Mouse (Mus musculus): ENCODE results near the gene Esrrg. TPM values are rescaled to one million over a fixed set of nuclear protein-coding genes. Genes with fewer than 3 reads are reported as not detected.
A peak's percentile ranks its signal among the peaks of the same experiment; 100 is the strongest.

Esrrg gene
- polyA plus RNA-seq, 1 experiment from 2014 or later = 27.1 TPM

DNA sequence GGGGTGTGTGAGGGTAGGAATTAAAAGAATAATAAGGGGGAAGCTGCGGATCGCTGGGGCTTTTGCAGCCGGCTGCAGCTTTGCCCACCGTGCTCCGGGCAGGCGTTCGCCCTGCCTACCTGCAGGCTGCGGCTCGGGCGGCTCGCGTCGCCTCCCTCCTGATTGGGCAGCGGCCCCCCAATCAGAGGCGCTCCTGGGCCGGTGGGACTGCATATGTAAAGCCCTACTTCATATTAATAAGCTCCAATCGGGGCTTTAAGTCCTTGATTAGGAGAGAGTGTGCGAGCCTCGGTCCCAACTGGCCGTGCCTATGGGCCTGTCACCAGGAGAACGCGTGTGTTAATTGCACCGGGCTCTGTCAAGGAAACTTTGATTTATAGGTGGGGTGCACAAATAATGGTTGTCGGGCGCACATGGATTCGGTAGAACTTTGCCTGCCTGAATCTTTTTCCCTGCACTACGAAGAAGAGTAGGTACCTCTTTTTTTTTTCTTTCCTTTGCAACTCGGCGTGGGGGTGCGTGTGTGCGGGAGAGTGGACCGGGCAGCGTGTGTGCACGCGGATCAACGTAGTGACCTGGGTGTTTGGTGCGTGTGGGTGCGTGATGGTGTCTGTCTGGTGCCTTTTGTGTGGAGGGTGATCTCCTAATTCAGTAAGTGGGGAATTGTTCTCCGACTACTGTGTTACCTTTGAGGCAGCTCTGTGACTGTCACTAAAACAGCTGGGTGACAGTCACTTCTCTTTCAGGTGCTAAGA, 389.2 kb downstream of the Esrrg start:
- Histone ChIP-seq H3K4me2 (peak overlapping the region; percentile 78), H3K4me1 (peaks cover 8% of the 10 kb centered on the region; the same call in 1 of the 2 replicates), H3K27me3 (peaks cover 53% of the 10 kb centered on the region), H3K4me3 (replicated peaks) (peak overlapping the region; percentile 46), H3K9me3 (replicated peaks) (no peaks in the 10 kb centered on the region), H3K36me3 (no peaks in the 10 kb centered on the region), H3K9ac (no peak overlapping the region), H3K27ac (no peak overlapping the region)
- WGBS = under 1% methylated on average over 39 of the region's 39 CpGs
- peak; percentile 97 for ATAC-seq (replicated peaks; ENCODE audit: low FRiP score)

DNA sequence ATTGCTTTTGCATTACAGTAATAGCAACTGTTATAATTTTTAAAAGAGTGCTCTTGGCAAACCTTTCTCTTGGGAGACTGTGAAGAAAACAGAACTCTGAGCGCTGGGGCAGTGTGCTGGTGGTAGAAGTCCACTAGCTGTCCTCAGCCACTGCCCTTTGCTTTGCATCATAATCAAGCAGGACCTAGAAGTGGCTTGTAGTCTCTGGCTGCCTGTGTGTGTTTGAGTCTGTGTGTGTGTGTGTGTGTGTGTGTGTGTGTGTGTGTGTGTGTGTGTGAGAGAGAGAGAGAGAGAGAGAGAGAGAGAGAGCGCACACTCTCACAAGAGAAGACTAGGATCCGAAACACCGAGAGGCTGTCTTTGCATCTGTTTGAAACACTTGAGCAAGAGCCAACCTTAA, 390.5 kb downstream of the Esrrg start:
- Histone ChIP-seq H3K27ac (no peak overlapping the region), H3K9ac (no peak overlapping the region), H3K9me3 (replicated peaks) (no peaks in the 10 kb centered on the region), H3K36me3 (no peaks in the 10 kb centered on the region), H3K4me1 (peaks cover 8% of the 10 kb centered on the region; the same call in 1 of the 2 replicates), H3K4me3 (replicated peaks) (no peak overlapping the region), H3K4me2 (no peak overlapping the region), H3K27me3 (peaks cover 53% of the 10 kb centered on the region)
- ATAC-seq (replicated peaks; ENCODE audit: low FRiP score) = no peak
- WGBS = 78% methylated on average over 4 of the region's 4 CpGs

GRCm38 (mm10) chr1:188000189-188000588, 391.6 kb downstream of the Esrrg start:
- Histone ChIP-seq H3K9me3 (replicated peaks) (no peaks in the 10 kb centered on the region), H3K27ac (no peak overlapping the region), H3K4me1 (peaks cover 8% of the 10 kb centered on the region; the same call in 1 of the 2 replicates), H3K27me3 (peaks cover 43% of the 10 kb centered on the region), H3K4me2 (peak overlapping the region; percentile 9; the same call in 1 of the 2 replicates), H3K36me3 (no peaks in the 10 kb centered on the region), H3K9ac (no peak overlapping the region), H3K4me3 (replicated peaks) (no peak overlapping the region)
- ATAC-seq (replicated peaks; ENCODE audit: low FRiP score) = no peak
- WGBS = 68% methylated on average over 8 of the region's 8 CpGs

- no peak overlapping the region for H3K4me2 ChIP-seq
- no peak overlapping the region for H3K9ac ChIP-seq
- H3K36me3 ChIP-seq = no peaks in the 10 kb centered on the region
- no peak for ATAC-seq (replicated peaks; ENCODE audit: low FRiP score)
- H3K4me1 ChIP-seq = 0 out of 2 replicates have a peak, but pooled peaks cover 10% of the 10 kb centered on the region
- no peaks in the 10 kb centered on the region for H3K9me3 ChIP-seq (replicated peaks)
- WGBS = 63% methylated on average over 13 of the region's 13 CpGs
- H3K4me3 ChIP-seq (replicated peaks) = no peak overlapping the region
- H3K27me3 ChIP-seq = peaks cover 22% of the 10 kb centered on the region
- H3K27ac ChIP-seq = no peak overlapping the region
Measured at GRCm38 (mm10) chr1:188006820-188007491, 398.4 kb downstream of the Esrrg start.

DNA sequence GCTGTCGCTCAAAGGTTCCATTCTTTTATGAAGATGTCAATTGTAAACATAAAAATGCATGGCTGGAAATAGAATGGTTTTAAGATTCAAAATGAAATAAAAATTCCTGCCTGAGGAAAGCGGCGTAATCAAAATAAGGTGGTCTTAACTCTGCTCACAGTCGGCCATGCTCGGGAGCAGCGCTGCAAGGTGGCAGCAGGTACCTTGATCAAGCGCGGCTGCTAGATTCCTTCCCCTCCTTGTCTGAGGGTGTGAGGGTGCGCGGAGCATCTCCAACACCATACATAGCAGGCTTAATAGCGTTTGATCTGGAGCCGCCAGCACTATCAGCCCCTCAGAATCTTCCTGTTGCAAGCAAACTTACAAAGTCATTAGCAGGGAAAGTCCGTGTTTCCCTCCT, 399.9 kb downstream of the Esrrg start:
- no peaks in the 10 kb centered on the region for H3K36me3 ChIP-seq
- no peak overlapping the region for H3K27ac ChIP-seq
- 74% methylated on average over 13 of the region's 13 CpGs for WGBS
- ATAC-seq (replicated peaks; ENCODE audit: low FRiP score) = no peak
- H3K4me3 ChIP-seq (replicated peaks) = no peak overlapping the region
- H3K4me2 ChIP-seq = no peak overlapping the region
- H3K9ac ChIP-seq = no peak overlapping the region
- 0 out of 2 replicates have a peak, but pooled peaks cover 10% of the 10 kb centered on the region for H3K4me1 ChIP-seq
- no peaks in the 10 kb centered on the region for H3K9me3 ChIP-seq (replicated peaks)
- peaks cover 12% of the 10 kb centered on the region; the same call in 1 of the 2 replicates for H3K27me3 ChIP-seq

DNA sequence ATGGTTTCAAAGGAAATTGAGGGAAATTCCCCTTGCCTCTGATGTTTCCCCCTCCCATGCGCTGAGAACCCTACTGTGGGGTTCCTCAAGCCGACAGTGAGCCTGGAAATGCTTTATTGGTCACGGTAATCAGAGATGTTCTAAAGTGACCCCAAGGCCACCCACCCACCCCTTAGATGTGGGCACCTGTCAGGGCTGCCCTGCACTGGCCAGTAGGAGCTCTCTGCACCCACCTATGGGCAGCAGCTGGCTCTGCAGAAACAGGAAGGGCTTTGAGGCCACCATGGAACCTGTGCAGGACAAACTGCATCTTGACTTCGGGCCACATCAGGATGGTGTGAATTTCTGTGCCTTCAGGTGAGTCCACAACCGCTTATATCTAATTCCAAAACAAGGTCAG, 401.3 kb downstream of the Esrrg start:
- WGBS = 59% methylated on average over 5 of the region's 5 CpGs
- no peak for ATAC-seq (replicated peaks; ENCODE audit: low FRiP score)

DNA sequence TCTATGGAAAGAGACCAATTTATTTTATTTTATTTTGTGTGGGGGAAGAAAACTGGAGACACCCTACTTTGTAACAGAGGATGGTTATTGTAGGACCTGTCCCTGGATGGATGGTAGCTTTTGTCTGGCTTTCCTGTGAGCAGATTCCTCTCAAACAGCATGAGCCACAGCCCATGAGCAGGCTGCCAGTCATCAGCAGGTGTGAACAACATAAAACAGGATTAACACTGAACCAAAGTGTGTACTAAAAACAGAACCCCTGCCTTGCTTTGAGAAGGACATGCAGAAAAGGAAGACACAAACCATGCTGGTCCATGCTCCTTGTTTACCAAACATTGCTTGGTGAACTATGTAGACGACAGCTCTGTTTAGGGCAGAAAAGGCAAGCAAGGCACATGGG, 402.3 kb downstream of the Esrrg start:
- no peak overlapping the region for H3K27ac ChIP-seq
- H3K4me1 ChIP-seq = 0 out of 2 replicates have a peak, but pooled peaks cover 10% of the 10 kb centered on the region
- no peaks in the 10 kb centered on the region for H3K9me3 ChIP-seq (replicated peaks)
- no peak for ATAC-seq (replicated peaks; ENCODE audit: low FRiP score)
- H3K4me3 ChIP-seq (replicated peaks) = no peak overlapping the region
- WGBS = 64% methylated on average over 1 of the region's 1 CpGs
- H3K9ac ChIP-seq = no peak overlapping the region
- H3K27me3 ChIP-seq = peaks cover 12% of the 10 kb centered on the region; the same call in 1 of the 2 replicates
- no peaks in the 10 kb centered on the region for H3K36me3 ChIP-seq
- no peak overlapping the region for H3K4me2 ChIP-seq

More for the DNA sequence above, 401.3 kb downstream of the Esrrg start:
- H3K4me1 ChIP-seq = 0 out of 2 replicates have a peak, but pooled peaks cover 10% of the 10 kb centered on the region
- H3K36me3 ChIP-seq = no peaks in the 10 kb centered on the region
- H3K4me2 ChIP-seq = no peak overlapping the region
- no peak overlapping the region for H3K9ac ChIP-seq
- no peaks in the 10 kb centered on the region for H3K9me3 ChIP-seq (replicated peaks)
- H3K4me3 ChIP-seq (replicated peaks) = no peak overlapping the region
- peaks cover 12% of the 10 kb centered on the region; the same call in 1 of the 2 replicates for H3K27me3 ChIP-seq
- H3K27ac ChIP-seq = no peak overlapping the region

- Histone ChIP-seq H3K4me2 (no peak overlapping the region), H3K9me3 (replicated peaks) (no peaks in the 10 kb centered on the region), H3K4me1 (no peaks in the 10 kb centered on the region), H3K36me3 (no peaks in the 10 kb centered on the region), H3K4me3 (replicated peaks) (no peak overlapping the region), H3K27me3 (no peaks in the 10 kb centered on the region), H3K9ac (no peak overlapping the region), H3K27ac (no peak overlapping the region)
- ATAC-seq (replicated peaks; ENCODE audit: low FRiP score) = no peak
- 72% methylated on average over 4 of the region's 4 CpGs for WGBS
Measured at GRCm38 (mm10) chr1:188014411-188014810, 405.8 kb downstream of the Esrrg start.

- H3K4me3 ChIP-seq (replicated peaks) = no peak overlapping the region
- no peaks in the 10 kb centered on the region for H3K27me3 ChIP-seq
- 52% methylated on average over 14 of the region's 14 CpGs for WGBS
- H3K36me3 ChIP-seq = no peaks in the 10 kb centered on the region
- no peak for ATAC-seq (replicated peaks; ENCODE audit: low FRiP score)
- no peaks in the 10 kb centered on the region for H3K4me1 ChIP-seq
- H3K9me3 ChIP-seq (replicated peaks) = no peaks in the 10 kb centered on the region
- no peak overlapping the region for H3K4me2 ChIP-seq
- no peak overlapping the region for H3K9ac ChIP-seq
- no peak overlapping the region for H3K27ac ChIP-seq
Measured at GRCm38 (mm10) chr1:188017956-188018862, 409.6 kb downstream of the Esrrg start.

DNA sequence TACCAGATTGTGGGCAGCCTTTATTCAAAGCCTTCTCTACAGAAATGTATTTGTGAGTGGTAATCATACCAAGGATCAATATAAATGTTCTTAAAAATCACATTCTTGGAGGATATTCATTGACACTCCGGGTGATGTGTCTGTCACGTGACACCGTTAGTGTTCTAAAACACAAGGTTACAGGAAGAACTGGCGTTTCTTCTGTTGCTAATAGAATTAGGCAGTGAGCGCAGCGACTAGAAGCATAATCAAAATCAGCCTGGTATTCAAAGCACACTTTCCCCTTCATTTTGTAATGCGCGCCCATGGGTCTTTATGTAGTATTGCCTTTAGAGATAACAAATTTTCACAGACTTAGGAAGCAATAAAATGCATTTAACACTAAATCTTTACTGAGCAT, 420.6 kb downstream of the Esrrg start:
- Histone ChIP-seq H3K9me3 (replicated peaks) (no peaks in the 10 kb centered on the region), H3K27ac (no peak overlapping the region), H3K36me3 (no peaks in the 10 kb centered on the region), H3K4me3 (replicated peaks) (no peak overlapping the region), H3K4me2 (no peak overlapping the region), H3K4me1 (no peaks in the 10 kb centered on the region), H3K27me3 (peaks cover 13% of the 10 kb centered on the region), H3K9ac (no peak overlapping the region)
- 68% methylated on average over 8 of the region's 8 CpGs for WGBS
- no peak for ATAC-seq (replicated peaks; ENCODE audit: low FRiP score)

DNA sequence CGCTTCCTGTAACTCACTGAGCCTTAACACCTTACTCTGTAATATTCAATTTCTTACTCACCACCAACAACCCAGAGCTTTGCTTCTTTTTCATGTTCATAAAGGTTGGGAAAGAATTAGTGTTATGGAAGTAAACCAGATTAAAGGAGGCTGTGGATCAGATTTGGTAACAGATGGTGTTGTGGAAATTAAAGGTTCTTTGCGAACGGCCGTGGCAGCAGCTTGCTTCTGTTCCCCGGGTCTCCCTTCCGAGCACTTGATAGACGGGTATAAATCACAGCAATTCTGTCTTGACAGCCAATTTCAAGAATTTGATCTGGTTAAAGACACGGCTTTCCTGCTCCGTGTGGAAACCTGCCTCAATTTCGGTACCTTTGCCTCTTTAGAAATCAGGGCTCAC, 421.5 kb downstream of the Esrrg start:
- Histone ChIP-seq H3K36me3 (no peaks in the 10 kb centered on the region), H3K9me3 (replicated peaks) (no peaks in the 10 kb centered on the region), H3K27me3 (peaks cover 13% of the 10 kb centered on the region), H3K4me2 (no peak overlapping the region), H3K4me1 (no peaks in the 10 kb centered on the region), H3K27ac (no peak overlapping the region), H3K9ac (no peak overlapping the region), H3K4me3 (replicated peaks) (no peak overlapping the region)
- no peak for ATAC-seq (replicated peaks; ENCODE audit: low FRiP score)
- 24% methylated on average over 10 of the region's 10 CpGs for WGBS
